Mouse (Mus musculus) left cerebral cortex, postnatal 36 days (tissue): ENCODE data around the gene Mtx1. TPM values are rescaled to one million over a fixed set of nuclear protein-coding genes. Genes with fewer than 3 reads are reported as not detected.
"Not testable (repeated sequence)": the region's sequence is repeated elsewhere in the genome, so short reads cannot be mapped to it uniquely, and the experiment has no call there.

Experiments used
- DNase-seq, 2 experiments: peaks; one replicate each; pipeline ENCODE4 v3.0.0; 2021 to 2022; ENCODE audit warnings: low spot score in 2 of 2, mixed read lengths in 1 of 2
- intact Hi-C: fragments of 180-260 bp; cut with DNase I; formaldehyde crosslinking; loops from one replicate; pipeline ENCODE4 v1.15.1; 2025
- total RNA-seq, 2 experiments: library from RNA; stranded (reverse); gene quantifications; 2 replicates each; pipeline ENCODE4 v1.2.3; 2021

The Mtx1 gene
- total RNA-seq, 2 experiments from 2014 or later: 90.6 to 93.8 TPM

- intact Hi-C loops: no loop called here
- DNase-seq: no peak
Observed at GRCm38 (mm10) chr3:89221167-89221566, 5.7 kb downstream of the Mtx1 start.

- intact Hi-C loops: no loop called here
- DNase-seq: no peak
Observed at GRCm38 (mm10) chr3:89219546-89219945, 7.3 kb downstream of the Mtx1 start.

- DNase-seq: no peak
- intact Hi-C loops: no loop called here
Observed at GRCm38 (mm10) chr3:89218271-89218670, 8.6 kb downstream of the Mtx1 start.

- intact Hi-C loops: not testable (repeated sequence)
Observed at GRCm38 (mm10) chr3:89216407-89216806, 10.5 kb downstream of the Mtx1 start.

GRCm38 (mm10) chr3:89215853-89216252, 11.0 kb downstream of the Mtx1 start:
- DNase-seq: peak; percentile 75 to 83
- intact Hi-C loops: no loop called here

More at GRCm38 (mm10) chr3:89216407-89216806, 10.5 kb downstream of the Mtx1 start:
- not testable (repeated sequence) for DNase-seq

- no peak for DNase-seq
- intact Hi-C loops: loop anchor here (5.0 kb wide), 1 partner anchor 123 kb away; the partner anchor contains the start of gene Rusc1
Observed at GRCm38 (mm10) chr3:89214681-89215411, 12.0 kb downstream of the Mtx1 start, which contains the start of gene Thbs3. Gene Thbs3 (plus strand): TSS chr3:89215180.

GRCm38 (mm10) chr3:89213803-89214530, 12.9 kb downstream of the Mtx1 start:
- intact Hi-C loops: loop anchor here (5.0 kb wide), 1 partner anchor 122 kb away; the partner anchor contains the start of gene Rusc1
- peak; percentile 92 to 93 for DNase-seq

- intact Hi-C loops: loop anchor here (5.0 kb wide), 1 partner anchor 118 kb away; the partner anchor contains the start of gene Rusc1
- DNase-seq: no peak
Observed at GRCm38 (mm10) chr3:89210731-89211130, 16.2 kb downstream of the Mtx1 start.

- DNase-seq: no peak
- intact Hi-C loops: loop anchor here (5.0 kb wide), 1 partner anchor 118 kb away; the partner anchor contains the start of gene Rusc1
Observed at GRCm38 (mm10) chr3:89210162-89210561, 16.7 kb downstream of the Mtx1 start.

- DNase-seq: no peak
- intact Hi-C loops: loop anchor here (5.0 kb wide), 1 partner anchor 117 kb away; the partner anchor contains the start of gene Rusc1
Observed at GRCm38 (mm10) chr3:89209731-89210130, 17.2 kb downstream of the Mtx1 start.

- no peak for DNase-seq
- intact Hi-C loops: no loop called here
Observed at GRCm38 (mm10) chr3:89208736-89209135, 18.2 kb downstream of the Mtx1 start.

GRCm38 (mm10) chr3:89208075-89208657, 18.7 kb downstream of the Mtx1 start:
- no peak for DNase-seq
- intact Hi-C loops: no loop called here

- no peak for DNase-seq
- intact Hi-C loops: no loop called here
Observed at GRCm38 (mm10) chr3:89206695-89207094, 20.2 kb downstream of the Mtx1 start.

GRCm38 (mm10) chr3:89206079-89206478, 20.8 kb downstream of the Mtx1 start:
- intact Hi-C loops: no loop called here
- no peak for DNase-seq

- DNase-seq: no peak
- intact Hi-C loops: no loop called here
Observed at GRCm38 (mm10) chr3:89203142-89203514, 23.8 kb downstream of the Mtx1 start.

GRCm38 (mm10) chr3:89202253-89203141, 24.4 kb downstream of the Mtx1 start, which contains the start of gene Gba:
Gene Gba (plus strand): TSS chr3:89202928.
- intact Hi-C loops: no loop called here
- peak; percentile 78 to 84 for DNase-seq

GRCm38 (mm10) chr3:89199839-89200238, 27.0 kb downstream of the Mtx1 start:
- no peak for DNase-seq
- intact Hi-C loops: loop anchor here (5.0 kb wide), 1 partner anchor 42 kb away; no protein-coding TSS in a partner anchor

GRCm38 (mm10) chr3:89195979-89196877, 30.7 kb downstream of the Mtx1 start:
- intact Hi-C loops: loop anchor here (5.0 kb wide), 1 partner anchor 46 kb away; no protein-coding TSS in a partner anchor

More at GRCm38 (mm10) chr3:89195979-89196877, 30.7 kb downstream of the Mtx1 start:
- DNase-seq: peak; percentile 83
